Comparison of ENCODE assay signal across 11 mouse cellular contexts in the genomic region with DNA sequence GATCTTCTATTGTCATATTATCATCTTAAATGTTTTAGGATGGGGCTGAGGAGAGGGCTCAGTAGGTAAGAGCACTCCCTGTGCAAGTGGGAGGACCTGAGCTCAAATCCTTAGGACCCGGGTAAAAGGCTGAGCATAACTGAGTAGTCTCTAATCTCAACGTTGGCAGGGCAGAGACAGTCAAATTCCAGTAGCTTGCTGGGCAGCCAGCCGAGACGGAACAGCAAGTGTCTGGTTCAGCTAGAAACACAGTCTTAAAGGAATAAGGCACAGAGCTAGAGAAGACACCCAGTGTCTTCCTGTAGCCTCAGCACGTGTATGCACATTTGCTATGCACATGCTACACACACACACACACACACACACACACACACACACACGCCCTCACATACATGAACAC.
DNase-seq lines count a peak whose midpoint lies in the region.
"Had no signal": no experiment of that assay in that cellular context is flagged by ENCODE, and none has a peak within 500 bp of the region (broad histone marks: within the 10 kb centered on the region; RNA-seq: fewer than 3 reads in every experiment).

No protein-coding gene starts in this region.

- peak; percentile 45 to 63 for DNase-seq in cerebellum, postnatal 25 days
- DNase-seq in cerebellum, adult 11 months, result no peak
- DNase-seq in kidney, adult 11 months, result peak; percentile 7
- no peak for DNase-seq in kidney, postnatal 10 days
- DNase-seq in gastrocnemius, postnatal 25 days, result peak; percentile 19
- peak; percentile 33 to 59 for DNase-seq in kidney, postnatal 36 days
- DNase-seq in urinary bladder, postnatal 36 days (ENCODE audit: low spot score in 2 of 2), result no peak
- DNase-seq: adrenal gland, postnatal 10 days; lung, postnatal 14 days; right cerebral cortex, adult 18-20 months; thymus, postnatal 25 days had no signal

Comparison
In these comparisons a context has a peak if more than half of its experiments do, and no peak if none do; other contexts are left out.
1. DNase-seq: peak in cerebellum, postnatal 25 days (2 of 2), kidney, adult 11 months (single experiment), gastrocnemius, postnatal 25 days (single experiment) and kidney, postnatal 36 days (2 of 2); none in cerebellum, adult 11 months (single experiment), kidney, postnatal 10 days (single experiment) and urinary bladder, postnatal 36 days (0 of 2).